Mouse (Mus musculus): ENCODE data around the gene Cnot9.

DNA sequence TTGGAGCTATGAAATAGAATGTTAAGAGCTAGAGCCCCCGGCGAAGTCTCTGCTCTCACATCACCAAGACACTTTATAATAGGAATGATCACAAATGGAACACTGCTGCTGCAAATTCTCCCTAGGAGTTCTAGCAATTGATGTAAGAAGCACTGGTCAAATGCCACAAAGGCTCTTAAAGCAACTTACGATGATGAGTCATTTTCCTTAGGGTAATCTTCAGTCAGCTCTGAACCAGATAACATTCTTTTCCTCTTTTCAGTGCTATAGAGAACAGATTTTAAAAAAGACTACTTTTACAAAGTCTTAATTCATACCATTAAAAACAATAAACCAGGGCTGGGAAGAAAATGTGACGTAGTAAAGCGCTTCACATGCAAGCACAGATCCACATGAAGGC lies 20.1 kb upstream of the Cnot9 start:
- no peak for TF ChIP-seq RCOR1 (conservative IDR thresholded peaks at IDR 0.05; ENCODE audit: low read depth, low read length)
- no peak for TF ChIP-seq UBTF (IDR thresholded peaks at IDR 0.05; ENCODE audit: low read depth, low read length)
- no peak for TF ChIP-seq EP300 (IDR thresholded peaks at IDR 0.05; ENCODE audit: low read length)
- no peak for TF ChIP-seq CTCF (conservative IDR thresholded peaks at IDR 0.05 in 1 of 2, IDR thresholded peaks at IDR 0.05 in 1 of 2; ENCODE audit: low read depth in 2 of 2, low read length in 2 of 2)
- no peak for TF ChIP-seq POLR2A (IDR thresholded peaks at IDR 0.05; ENCODE audit: low read depth, low read length)
- TF ChIP-seq NELFE (IDR thresholded peaks at IDR 0.05; ENCODE audit: low read depth, low read length), result no peak
- TF ChIP-seq ZNF384 (IDR thresholded peaks at IDR 0.05; ENCODE audit: low read depth, low read length), result no peak
- TF ChIP-seq JUND (conservative IDR thresholded peaks at IDR 0.05; ENCODE audit: low read depth, low read length), result no peak
- no peak for TF ChIP-seq SMC3 (IDR thresholded peaks at IDR 0.05; ENCODE audit: low read depth, low read length)
- TF ChIP-seq GABPA (IDR thresholded peaks at IDR 0.05; ENCODE audit: insufficient replicate concordance, low read depth, low read length), result no peak

Measured in CH12.LX (cell line).